18 mouse cellular contexts compared by ENCODE assay signal in genomic region chr9:95254162-95254561, GRCm38 (mm10).
"Had no signal": no experiment of that assay in that cellular context is flagged by ENCODE, and none has a peak within 500 bp of the region (broad histone marks: within the 10 kb centered on the region; RNA-seq: fewer than 3 reads in every experiment).

No protein-coding gene starts in this region.

- H3K9ac ChIP-seq: kidney, embryonic 15.5 days; limb, embryonic 13.5 days; liver, embryonic 13.5 days; midbrain, embryonic 12.5 days; midbrain, embryonic 15.5 days; neural tube, embryonic 13.5 days; stomach, embryonic 15.5 days had no signal

- DNase-seq: kidney, adult 2 months; kidney, postnatal 25 days; liver, embryonic 13.5 days; lung, adult 2 months; lung, postnatal 14 days; lung, postnatal 4 days; retina, postnatal 1 day; right cerebral cortex, postnatal 25 days; spleen, adult 18-20 months; thymus, postnatal 25 days had no signal

- H3K36me3 ChIP-seq: kidney, embryonic 15.5 days; limb, embryonic 10.5 days; limb, embryonic 13.5 days; liver, embryonic 13.5 days; midbrain, embryonic 12.5 days; midbrain, embryonic 15.5 days; neural tube, embryonic 13.5 days; stomach, embryonic 15.5 days had no signal

- H3K4me2 ChIP-seq: kidney, embryonic 15.5 days; limb, embryonic 13.5 days; liver, embryonic 13.5 days; midbrain, embryonic 12.5 days; midbrain, embryonic 15.5 days; neural tube, embryonic 13.5 days; stomach, embryonic 15.5 days had no signal

- H3K4me1 ChIP-seq: limb, embryonic 10.5 days; limb, embryonic 13.5 days; liver, embryonic 13.5 days; midbrain, embryonic 12.5 days; midbrain, embryonic 15.5 days; neural tube, embryonic 13.5 days; stomach, embryonic 15.5 days had no signal

- H3K27me3 ChIP-seq: kidney, embryonic 15.5 days; limb, embryonic 13.5 days; liver, embryonic 13.5 days; midbrain, embryonic 12.5 days; midbrain, embryonic 15.5 days; neural tube, embryonic 13.5 days; stomach, embryonic 15.5 days had no signal

- H3K27ac ChIP-seq: kidney, embryonic 15.5 days; limb, embryonic 10.5 days; limb, embryonic 13.5 days; liver, embryonic 13.5 days; midbrain, embryonic 12.5 days; midbrain, embryonic 15.5 days; neural tube, embryonic 13.5 days; stomach, embryonic 15.5 days had no signal

- H3K4me3 ChIP-seq: kidney, embryonic 15.5 days; limb, embryonic 10.5 days; limb, embryonic 13.5 days; liver, embryonic 13.5 days; midbrain, embryonic 12.5 days; midbrain, embryonic 15.5 days; myocyte; neural tube, embryonic 13.5 days; stomach, embryonic 15.5 days had no signal

- H3K9me3 ChIP-seq: kidney, embryonic 15.5 days; limb, embryonic 10.5 days; limb, embryonic 13.5 days; liver, embryonic 13.5 days; midbrain, embryonic 12.5 days; midbrain, embryonic 15.5 days; neural tube, embryonic 13.5 days; stomach, embryonic 15.5 days had no signal

- ATAC-seq: midbrain, embryonic 15.5 days had no signal
